ENCODE assay signal across 9 mouse cellular contexts in genomic region chr8:70352000-70352384, GRCm38 (mm10). TPM values are rescaled to one million over a fixed set of nuclear protein-coding genes. Genes with fewer than 3 reads are reported as not detected.
DNase-seq lines count a peak whose midpoint lies in the region; ATAC-seq and TF ChIP-seq lines count a peak whose summit lies in the region.
"Had no signal": no experiment of that assay in that cellular context is flagged by ENCODE, and none has a peak within 500 bp of the region (broad histone marks: within the 10 kb centered on the region; RNA-seq: fewer than 3 reads in every experiment).

No protein-coding gene starts in this region.

- H3K27ac ChIP-seq in kidney, adult 2 months (ENCODE audit: insufficient read depth, low read depth, low read length) = peak overlapping the region; percentile 36
- H3K27ac ChIP-seq in brown adipose tissue, adult 24 weeks (replicated peaks; ENCODE audit: low read depth, low read length) = 0 out of 2 replicates have a peak overlapping the region, but pooled peaks have one; percentile 16
- H3K27ac ChIP-seq in hindbrain, embryonic 13.5 days = no peak overlapping the region
- H3K27ac ChIP-seq in midbrain, embryonic 14.5 days (replicated peaks; ENCODE audit: low read depth, low read length) = no peak overlapping the region

- no peaks in the 10 kb centered on the region for H3K27me3 ChIP-seq in kidney, adult 2 months (replicated peaks; ENCODE audit: control insufficient read depth, insufficient read depth, low read length)
- H3K27me3 ChIP-seq in hindbrain, embryonic 13.5 days = 0 out of 2 replicates have a peak, but pooled peaks cover 4% of the 10 kb centered on the region
- no peaks in the 10 kb centered on the region for H3K27me3 ChIP-seq in midbrain, embryonic 14.5 days (ENCODE audit: control insufficient read depth, insufficient read depth, low read length)

- H3K9ac ChIP-seq in hindbrain, embryonic 13.5 days = peak overlapping the region; percentile 100
- peak overlapping the region; percentile 97 for H3K9ac ChIP-seq in midbrain, embryonic 14.5 days (replicated peaks; ENCODE audit: low read length)

- H3K4me1 ChIP-seq in kidney, adult 2 months (ENCODE audit: control insufficient read depth, insufficient read depth, low read length) = peaks cover 49% of the 10 kb centered on the region
- peaks cover 28% of the 10 kb centered on the region for H3K4me1 ChIP-seq in brown adipose tissue, adult 24 weeks (ENCODE audit: control insufficient read depth, insufficient read depth, insufficient read length, low read length)
- peaks cover 58% of the 10 kb centered on the region for H3K4me1 ChIP-seq in hindbrain, embryonic 13.5 days (replicated peaks)
- peaks cover 30% of the 10 kb centered on the region for H3K4me1 ChIP-seq in midbrain, embryonic 14.5 days (ENCODE audit: control insufficient read depth, insufficient read depth, low read length)

- peak overlapping the region; percentile 96 for H3K4me3 ChIP-seq in kidney, adult 2 months (ENCODE audit: insufficient read depth, low read depth, low read length)
- H3K4me3 ChIP-seq in brown adipose tissue, adult 24 weeks (ENCODE audit: insufficient read depth, low read depth, low read length) = peak overlapping the region; percentile 99
- H3K4me3 ChIP-seq in hindbrain, embryonic 13.5 days = peak overlapping the region; percentile 100
- H3K4me3 ChIP-seq in midbrain, embryonic 14.5 days (replicated peaks; ENCODE audit: low read depth, low read length) = peak overlapping the region; percentile 94

- 8% methylated on average over 3 of the region's 3 CpGs for WGBS in kidney, adult 2 months
- 35% methylated on average over 3 of the region's 3 CpGs for WGBS in hindbrain, embryonic 13.5 days
- WGBS in midbrain, embryonic 14.5 days = 27% methylated on average over 3 of the region's 3 CpGs

- peak overlapping the region; percentile 100 for H3K4me2 ChIP-seq in hindbrain, embryonic 13.5 days
- peak overlapping the region; percentile 99 for H3K4me2 ChIP-seq in midbrain, embryonic 14.5 days (ENCODE audit: low read length)

- no peak for TF ChIP-seq POLR2A in kidney, adult 2 months (IDR thresholded peaks at IDR 0.05; ENCODE audit: low read depth, low read length)

- no peak for ATAC-seq in hindbrain, embryonic 13.5 days (ENCODE audit: low FRiP score)
- no peak for ATAC-seq in midbrain, embryonic 14.5 days (ENCODE audit: low FRiP score, low TSS enrichment)
- ATAC-seq in megakaryocyte-erythroid progenitor cell, adult 5-6 weeks (replicated peaks; ENCODE audit: low FRiP score, low TSS enrichment, poor library complexity, severe bottlenecking) = no peak

- no peak for DNase-seq in kidney, adult 2 months
- no peak for DNase-seq in kidney, postnatal 36 days
- no peak for DNase-seq in midbrain, embryonic 14.5 days
- DNase-seq in urinary bladder, postnatal 14 days (ENCODE audit: low spot score) = no peak
- DNase-seq in yolk sac, embryonic 10.5 days (ENCODE audit: low spot score) = no peak
- DNase-seq: retina, postnatal 1 day had no signal

- no peak for TF ChIP-seq CTCF in kidney, adult 2 months (conservative IDR thresholded peaks at IDR 0.05; ENCODE audit: insufficient read depth, insufficient read length, low read depth, low read length)

- H3K9me3 ChIP-seq in hindbrain, embryonic 13.5 days = no peaks in the 10 kb centered on the region
- H3K9me3 ChIP-seq in midbrain, embryonic 14.5 days (ENCODE audit: control insufficient read depth, low read length) = no peaks in the 10 kb centered on the region

- no peaks in the 10 kb centered on the region for H3K36me3 ChIP-seq in kidney, adult 2 months (ENCODE audit: control insufficient read depth, insufficient read depth, low read length)
- H3K36me3 ChIP-seq in hindbrain, embryonic 13.5 days = peaks cover 15% of the 10 kb centered on the region
- H3K36me3 ChIP-seq in midbrain, embryonic 14.5 days (ENCODE audit: control insufficient read depth, insufficient read depth, low read length) = peaks cover 12% of the 10 kb centered on the region; the same call in 1 of the 2 replicates

RNA-seq across cellular contexts. Expression of gene Upf1, which starts 1.1 kb away (rescaled TPM):
- polyA plus RNA-seq in kidney, adult 2 months (2012; rRNA removed) = 25.8 and 27.4 TPM in 2 replicates
- polyA plus RNA-seq in brown adipose tissue, adult 24 weeks (2012; ENCODE audit: insufficient read depth, insufficient read length, missing spikeins) = 11.7 and 20.8 TPM in 2 replicates
- 14.4 and 15.9 TPM in 2 replicates for polyA plus RNA-seq in hindbrain, embryonic 13.5 days (2015; fragmentation: Nextera tagmentation; extraction: Ambion mirVana)
- polyA plus RNA-seq in midbrain, embryonic 14.5 days (2014; fragmentation: Nextera tagmentation; extraction: Ambion mirVana) = 16.9 and 18.4 TPM in 2 replicates
- 44.1 and 46.9 TPM in 2 replicates for total RNA-seq in megakaryocyte-erythroid progenitor cell, adult 5-6 weeks (2014; fragmentation: Nextera tagmentation)
- 26.7 and 46.7 TPM in 2 replicates for total RNA-seq in megakaryocyte-erythroid progenitor cell, adult 5-6 weeks (2017)

RNA-seq across cellular contexts. Expression of gene Comp, which starts 21.4 kb away (rescaled TPM):
- polyA plus RNA-seq in kidney, adult 2 months (2012; rRNA removed) = 1.6 and 2.8 TPM in 2 replicates
- not detected in 2 replicates for polyA plus RNA-seq in brown adipose tissue, adult 24 weeks (2012; ENCODE audit: insufficient read depth, insufficient read length, missing spikeins)
- polyA plus RNA-seq in hindbrain, embryonic 13.5 days (2015; fragmentation: Nextera tagmentation; extraction: Ambion mirVana) = 0.14 and 0.96 TPM in 2 replicates
- polyA plus RNA-seq in midbrain, embryonic 14.5 days (2014; fragmentation: Nextera tagmentation; extraction: Ambion mirVana) = 0.47 TPM in 1 of 2 replicates, not detected in the other
- total RNA-seq in megakaryocyte-erythroid progenitor cell, adult 5-6 weeks (2014; fragmentation: Nextera tagmentation) = 0.15 and 1.2 TPM in 2 replicates
- 2.3 TPM in 1 of 2 replicates, not detected in the other for total RNA-seq in megakaryocyte-erythroid progenitor cell, adult 5-6 weeks (2017)

RNA-seq across cellular contexts. Expression of gene Gdf1, which starts 22.4 kb away (rescaled TPM):
- polyA plus RNA-seq in kidney, adult 2 months (2012; rRNA removed) = 0.08 TPM in 1 of 2 replicates, not detected in the other
- polyA plus RNA-seq in brown adipose tissue, adult 24 weeks (2012; ENCODE audit: insufficient read depth, insufficient read length, missing spikeins) = not detected in 2 replicates
- 1.2 and 2.6 TPM in 2 replicates for polyA plus RNA-seq in hindbrain, embryonic 13.5 days (2015; fragmentation: Nextera tagmentation; extraction: Ambion mirVana)
- polyA plus RNA-seq in midbrain, embryonic 14.5 days (2014; fragmentation: Nextera tagmentation; extraction: Ambion mirVana) = not detected in 2 replicates
- not detected in 2 replicates for total RNA-seq in megakaryocyte-erythroid progenitor cell, adult 5-6 weeks (2014; fragmentation: Nextera tagmentation)
- not detected in 2 replicates for total RNA-seq in megakaryocyte-erythroid progenitor cell, adult 5-6 weeks (2017)

RNA-seq across cellular contexts. Expression of gene Cers1, which starts 36.4 kb away (rescaled TPM):
- 0.58 and 0.66 TPM in 2 replicates for polyA plus RNA-seq in kidney, adult 2 months (2012; rRNA removed)
- not detected in 2 replicates for polyA plus RNA-seq in brown adipose tissue, adult 24 weeks (2012; ENCODE audit: insufficient read depth, insufficient read length, missing spikeins)
- polyA plus RNA-seq in hindbrain, embryonic 13.5 days (2015; fragmentation: Nextera tagmentation; extraction: Ambion mirVana) = 24.5 and 25.1 TPM in 2 replicates
- 38.8 and 42.9 TPM in 2 replicates for polyA plus RNA-seq in midbrain, embryonic 14.5 days (2014; fragmentation: Nextera tagmentation; extraction: Ambion mirVana)
- not detected in 2 replicates for total RNA-seq in megakaryocyte-erythroid progenitor cell, adult 5-6 weeks (2014; fragmentation: Nextera tagmentation)
- not detected in 2 replicates for total RNA-seq in megakaryocyte-erythroid progenitor cell, adult 5-6 weeks (2017)

RNA-seq across cellular contexts. Expression of gene Cope, which starts 49.7 kb away (rescaled TPM):
- 277 and 300 TPM in 2 replicates for polyA plus RNA-seq in kidney, adult 2 months (2012; rRNA removed)
- polyA plus RNA-seq in brown adipose tissue, adult 24 weeks (2012; ENCODE audit: insufficient read depth, insufficient read length, missing spikeins) = 158 and 198 TPM in 2 replicates
- polyA plus RNA-seq in hindbrain, embryonic 13.5 days (2015; fragmentation: Nextera tagmentation; extraction: Ambion mirVana) = 275 and 288 TPM in 2 replicates
- 274 and 309 TPM in 2 replicates for polyA plus RNA-seq in midbrain, embryonic 14.5 days (2014; fragmentation: Nextera tagmentation; extraction: Ambion mirVana)
- total RNA-seq in megakaryocyte-erythroid progenitor cell, adult 5-6 weeks (2014; fragmentation: Nextera tagmentation) = 127 and 153 TPM in 2 replicates
- total RNA-seq in megakaryocyte-erythroid progenitor cell, adult 5-6 weeks (2017) = 56.3 and 64.1 TPM in 2 replicates

Comparison
In these comparisons a context has a peak if more than half of its experiments do, and no peak if none do; other contexts are left out.
1. H3K27ac ChIP-seq: peak in kidney, adult 2 months (single experiment) and brown adipose tissue, adult 24 weeks (single experiment); none in hindbrain, embryonic 13.5 days (single experiment) and midbrain, embryonic 14.5 days (single experiment).
2. Peak in every context shown above with its lines, with median percentiles within 50 percentile points of each other: H3K4me3 ChIP-seq.